11 mouse cellular contexts compared by ENCODE assay signal in the genomic region with DNA sequence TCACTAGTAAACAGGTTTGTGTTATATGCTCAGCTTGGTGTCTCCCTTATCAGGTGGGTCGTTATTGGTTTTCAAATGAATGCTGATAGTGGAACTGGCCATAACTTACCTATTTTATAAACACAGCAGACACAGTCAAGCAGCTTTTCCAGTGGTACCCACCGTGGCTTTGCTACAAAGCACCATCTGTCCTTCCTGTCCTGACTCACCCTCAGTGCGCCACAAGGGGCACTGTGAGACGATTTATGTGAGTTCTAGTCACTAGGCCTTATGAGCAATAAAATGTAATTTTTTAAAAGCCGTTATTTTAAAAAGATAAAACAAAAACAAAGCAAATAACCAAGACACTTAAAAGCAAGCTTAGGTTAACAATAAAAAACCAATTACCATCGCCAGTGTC. TPM values are rescaled to one million over a fixed set of nuclear protein-coding genes. Genes with fewer than 3 reads are reported as not detected.
A peak's percentile ranks its signal among the peaks of the same experiment; 100 is the strongest.
DNase-seq lines count a peak whose midpoint lies in the region; ATAC-seq lines count a peak whose summit lies in the region.
"Had no signal": no experiment of that assay in that cellular context is flagged by ENCODE, and none has a peak within 500 bp of the region (broad histone marks: within the 10 kb centered on the region; RNA-seq: fewer than 3 reads in every experiment).

No protein-coding gene starts in this region.

- no peaks in the 10 kb centered on the region for H3K36me3 ChIP-seq in embryonic facial prominence, embryonic 11.5 days (replicated peaks; ENCODE audit: control insufficient read depth, insufficient read depth, low read depth, low read length)

- no peak overlapping the region for H3K4me3 ChIP-seq in embryonic facial prominence, embryonic 11.5 days (ENCODE audit: low read depth, low read length)

- no peaks in the 10 kb centered on the region for H3K4me1 ChIP-seq in embryonic facial prominence, embryonic 11.5 days (ENCODE audit: control insufficient read depth, insufficient read depth, low read length)

- ATAC-seq in embryonic facial prominence, embryonic 11.5 days (replicated peaks; ENCODE audit: insufficient number of reproducible peaks, low FRiP score, low TSS enrichment, low read depth), result no peak

- H3K9ac ChIP-seq in embryonic facial prominence, embryonic 11.5 days (replicated peaks; ENCODE audit: low read length), result no peak overlapping the region

- no peak overlapping the region for H3K27ac ChIP-seq in embryonic facial prominence, embryonic 11.5 days (replicated peaks; ENCODE audit: low read depth, low read length)
- H3K27ac ChIP-seq: macrophage had no signal

- H3K9me3 ChIP-seq in embryonic facial prominence, embryonic 11.5 days (replicated peaks; ENCODE audit: control insufficient read depth, low read length), result no peaks in the 10 kb centered on the region

- H3K4me2 ChIP-seq in embryonic facial prominence, embryonic 11.5 days (ENCODE audit: low read depth, low read length), result no peak overlapping the region
- H3K4me2 ChIP-seq: heart, embryonic 11.5 days had no signal

- WGBS in embryonic facial prominence, embryonic 11.5 days, result 62% methylated on average over 6 of the region's 6 CpGs

- H3K27me3 ChIP-seq in embryonic facial prominence, embryonic 11.5 days (ENCODE audit: control insufficient read depth, insufficient read depth, low read length), result no peaks in the 10 kb centered on the region

- DNase-seq in adrenal gland, postnatal 25 days, result peak; percentile 21
- DNase-seq in adrenal gland, adult 2 months, result no peak
- DNase-seq in layer of hippocampus, postnatal 10 days (ENCODE audit: low spot score in 2 of 2), result peak; percentile 43 to 60
- DNase-seq in layer of hippocampus, adult 9-11 months, result no peak
- peak; percentile 29 for DNase-seq in A20 (ENCODE audit: low read depth, low spot score)
- peak; percentile 24 for DNase-seq in embryonic facial prominence, embryonic 11.5 days (ENCODE audit: low spot score)
- DNase-seq in gastrocnemius, postnatal 4 days (ENCODE audit: low spot score in 2 of 2), result no peak
- no peak for DNase-seq in right cerebral cortex, postnatal 14 days
- DNase-seq: spleen, adult 18-20 months had no signal

RNA-seq across cellular contexts. Expression of a gene that starts 13.8 kb away (rescaled TPM):
- 13.9 and 17.2 TPM in 2 replicates for total RNA-seq in adrenal gland, postnatal 25 days (2021)
- 10 to 100 TPM in 1 of 2 experiments, 1 to 10 TPM in 1; 9.0 to 14.6 TPM for total RNA-seq in adrenal gland, adult 2 months (2021)
- polyA plus RNA-seq in adrenal gland, adult 2 months (2012; rRNA removed), result 1.5 and 2.1 TPM in 2 replicates
- total RNA-seq in layer of hippocampus, postnatal 10 days (2021), result 10 to 100 TPM in 1 of 2 experiments, 1 to 10 TPM in 1; 8.7 to 10.4 TPM
- 4.8 and 5.1 TPM in 2 replicates for polyA plus RNA-seq in embryonic facial prominence, embryonic 11.5 days (2014; fragmentation: Nextera tagmentation; extraction: Ambion mirVana)
- total RNA-seq in gastrocnemius, postnatal 4 days (2021), result 1 to 10 TPM; 1.9 to 2.6 TPM

RNA-seq across cellular contexts. Expression of a gene that starts 45.6 kb away (rescaled TPM):
- total RNA-seq in adrenal gland, postnatal 25 days (2021), result 12.4 and 13.2 TPM in 2 replicates
- total RNA-seq in adrenal gland, adult 2 months (2021), result 10 to 100 TPM in 1 of 2 experiments, 1 to 10 TPM in 1; 6.2 to 31.2 TPM
- 2.8 and 5.4 TPM in 2 replicates for polyA plus RNA-seq in adrenal gland, adult 2 months (2012; rRNA removed)
- 1 to 10 TPM; 4.9 to 5.7 TPM for total RNA-seq in layer of hippocampus, postnatal 10 days (2021)
- 2.5 and 3.2 TPM in 2 replicates for polyA plus RNA-seq in embryonic facial prominence, embryonic 11.5 days (2014; fragmentation: Nextera tagmentation; extraction: Ambion mirVana)
- 10 to 100 TPM; 55.4 to 71.6 TPM for total RNA-seq in gastrocnemius, postnatal 4 days (2021)

Comparison
In these comparisons a context has a peak if more than half of its experiments do, and no peak if none do; other contexts are left out.
1. DNase-seq: peak in adrenal gland, postnatal 25 days (single experiment), layer of hippocampus, postnatal 10 days (2 of 2), A20 (single experiment) and embryonic facial prominence, embryonic 11.5 days (single experiment); none in adrenal gland, adult 2 months (single experiment), layer of hippocampus, adult 9-11 months (single experiment), gastrocnemius, postnatal 4 days (0 of 2) and right cerebral cortex, postnatal 14 days (single experiment).